Mouse (Mus musculus) hindbrain, postnatal 0 days (tissue): ENCODE measurements around the gene Lkaaear1. TPM values are rescaled to one million over a fixed set of nuclear protein-coding genes. Genes with fewer than 3 reads are reported as not detected.

Experiments
- ATAC-seq: fragments of 200-750 bp; cut with Nextera tagmentation; 2 replicates; pipeline ENCODE4 v1.8.0; 2017; ENCODE audit warnings: mild to moderate bottlenecking, moderate TSS enrichment, moderate library complexity
- DNase-seq: peaks from one replicate; pipeline ENCODE4 v3.0.0-alpha.2; 2015; ENCODE audit warnings: low spot score
- H3K27ac ChIP-seq: fragments of 300-500 bp; sonication (generic); 2 replicates; pipeline ENCODE4 v1.5.1; 2014; ENCODE audit warnings: mild to moderate bottlenecking
- H3K27me3 ChIP-seq: fragments of 300-500 bp; sonication (generic); 2 replicates; pipeline ENCODE4 v1.6.1; 2014; ENCODE audit warnings: low read length, mixed read lengths; ENCODE audit not compliant: insufficient read depth
- H3K36me3 ChIP-seq: fragments of 300-500 bp; sonication (generic); 2 replicates; pipeline ENCODE4 v1.6.1; 2014; ENCODE audit warnings: low read length, mixed read lengths; ENCODE audit not compliant: insufficient read depth
- H3K4me1 ChIP-seq: fragments of 300-500 bp; sonication (generic); 2 replicates; pipeline ENCODE4 v1.6.1; 2014; ENCODE audit warnings: antibody characterized with exemption, low read length, mixed read lengths; ENCODE audit not compliant: insufficient read depth
- H3K4me2 ChIP-seq: fragments of 300-500 bp; sonication (generic); 2 replicates; pipeline ENCODE4 v1.6.1; 2014; ENCODE audit warnings: low read depth, mild to moderate bottlenecking, low read length, moderate library complexity, mixed read lengths
- H3K4me3 ChIP-seq: fragments of 300-500 bp; sonication (generic); 2 replicates; pipeline ENCODE4 v1.5.1; 2014; ENCODE audit warnings: low read length
- H3K9ac ChIP-seq: fragments of 300-500 bp; sonication (generic); replicated peaks from 2 replicates; pipeline ENCODE4 v1.6.1; 2014; ENCODE audit warnings: mild to moderate bottlenecking, low read length, moderate library complexity, mixed read lengths
- H3K9me3 ChIP-seq: fragments of 300-500 bp; sonication (generic); 2 replicates; pipeline ENCODE4 v1.6.1; 2016; ENCODE audit warnings: low read length, mixed read lengths
- CTCF ChIP-seq: IDR thresholded peaks from 2 replicates; pipeline ENCODE4 v1.5.1; 2016; ENCODE audit warnings: antibody characterized with exemption, control low read depth, low read depth
- WGBS: fragments of 180-500 bp; shearing (Covaris S2); extraction: QIAGEN DNeasy Blood & Tissue Kit; methylation state at CpG from one replicate; pipeline ENCODE4 v1.1.7; 2014; 5-methylcytosine and 5-hydroxymethylcytosine counted together
- polyA plus RNA-seq: library from polyadenylated mRNA; unstranded; fragments of >200 nt; fragmentation: Nextera tagmentation; extraction: Ambion mirVana; gene quantifications from 2 replicates; pipeline ENCODE4 v1.2.1, GENCODE M21; 2015
- total RNA-seq: library from RNA; depleted of rRNA; stranded (reverse); fragments of >200 nt; gene quantifications from 2 replicates; pipeline ENCODE4 v1.2.3, GENCODE M21; 2014; rRNA removed

Gene Lkaaear1
- total RNA-seq (not detected in 2 replicates), polyA plus RNA-seq (not detected in 2 replicates)

DNA sequence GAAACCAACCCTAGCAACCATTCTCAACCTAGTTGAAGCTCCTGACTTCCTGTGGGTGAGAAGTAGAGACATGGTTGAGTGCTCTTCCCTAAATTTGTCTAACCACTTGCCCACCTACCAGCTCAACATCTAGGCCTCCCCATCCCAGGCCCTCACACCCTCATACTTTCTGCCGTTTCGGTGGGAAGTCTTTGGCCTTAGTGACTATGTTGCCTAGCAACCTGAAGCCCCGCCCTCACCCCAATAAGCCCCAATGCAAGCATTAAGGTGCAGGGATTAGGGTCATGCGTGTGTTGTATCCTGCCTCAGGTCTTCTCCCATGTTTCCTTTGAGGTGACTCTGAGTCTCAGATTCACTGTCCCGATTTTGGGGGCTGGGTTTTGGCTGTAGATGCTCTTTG is at the start of gene Lkaaear1:
Gene Lkaaear1, minus strand, starts transcription at position 202 of the 400 bp plus-strand sequence.
- Histone ChIP-seq H3K4me1 (no peaks in the 10 kb centered on the region; the same call in 1 of the 2 replicates), H3K4me2 (no peak within 1 kb of the TSS), H3K27ac (no peak within 1 kb of the TSS), H3K27me3 (no peaks in the 10 kb centered on the region), H3K9ac (no peak within 1 kb of the TSS), H3K4me3 (no peak within 1 kb of the TSS), H3K36me3 (no peaks in the 10 kb centered on the region), H3K9me3 (no peaks in the 10 kb centered on the region)
- TF ChIP-seq CTCF = no peak
- WGBS = 44% methylated on average over 5 of the region's 5 CpGs
- no peak for DNase-seq
- no peak for ATAC-seq

DNA sequence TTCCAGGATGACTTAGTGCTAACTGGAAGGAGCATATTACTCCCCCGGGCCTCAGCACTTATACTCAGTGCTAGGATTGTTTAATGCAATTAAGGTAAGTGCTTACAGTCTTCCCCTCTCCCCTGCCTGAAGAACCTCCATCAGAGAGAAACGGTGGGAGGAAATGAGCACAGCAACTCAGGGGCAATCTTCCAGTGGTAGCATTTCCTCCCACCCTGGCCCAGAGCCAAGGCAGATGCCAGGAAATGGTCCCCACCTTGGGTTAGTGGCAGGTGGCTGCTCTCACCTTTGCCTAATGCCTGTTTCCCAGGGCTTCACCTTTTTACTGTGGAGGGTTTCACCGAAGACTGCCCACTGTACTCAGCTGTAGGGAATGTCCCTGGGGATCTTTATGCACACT is 31.8 kb upstream of the Lkaaear1 start:
- H3K4me1 ChIP-seq = 0 out of 2 replicates have a peak, but pooled peaks cover 4% of the 10 kb centered on the region
- WGBS = 55% methylated on average over 3 of the region's 3 CpGs
- H3K27me3 ChIP-seq = no peaks in the 10 kb centered on the region
- no peaks in the 10 kb centered on the region for H3K9me3 ChIP-seq
- TF ChIP-seq CTCF = no peak
- DNase-seq (no peak), ATAC-seq (no peak)
- 0 out of 2 replicates have a peak, but pooled peaks cover 3% of the 10 kb centered on the region for H3K36me3 ChIP-seq
- H3K9ac ChIP-seq = no peak overlapping the region
- H3K27ac ChIP-seq = no peak overlapping the region
- H3K4me3 ChIP-seq = no peak overlapping the region
- H3K4me2 ChIP-seq = no peak overlapping the region

- DNase-seq (peak; percentile 40), ATAC-seq (peak; percentile 74)
- no peak overlapping the region for H3K4me2 ChIP-seq
- no peak overlapping the region for H3K9ac ChIP-seq
- H3K27me3 ChIP-seq = no peaks in the 10 kb centered on the region
- H3K36me3 ChIP-seq = 0 out of 2 replicates have a peak, but pooled peaks cover 4% of the 10 kb centered on the region
- no peak for TF ChIP-seq CTCF
- H3K4me1 ChIP-seq = 0 out of 2 replicates have a peak, but pooled peaks cover 4% of the 10 kb centered on the region
- no peaks in the 10 kb centered on the region for H3K9me3 ChIP-seq
- WGBS = 25% methylated on average over 9 of the region's 9 CpGs
- H3K4me3 ChIP-seq = no peak overlapping the region
- no peak overlapping the region for H3K27ac ChIP-seq
These were observed 29.5 kb upstream of the Lkaaear1 start for GRCm38 (mm10) chr2:181727659-181728262.

DNA sequence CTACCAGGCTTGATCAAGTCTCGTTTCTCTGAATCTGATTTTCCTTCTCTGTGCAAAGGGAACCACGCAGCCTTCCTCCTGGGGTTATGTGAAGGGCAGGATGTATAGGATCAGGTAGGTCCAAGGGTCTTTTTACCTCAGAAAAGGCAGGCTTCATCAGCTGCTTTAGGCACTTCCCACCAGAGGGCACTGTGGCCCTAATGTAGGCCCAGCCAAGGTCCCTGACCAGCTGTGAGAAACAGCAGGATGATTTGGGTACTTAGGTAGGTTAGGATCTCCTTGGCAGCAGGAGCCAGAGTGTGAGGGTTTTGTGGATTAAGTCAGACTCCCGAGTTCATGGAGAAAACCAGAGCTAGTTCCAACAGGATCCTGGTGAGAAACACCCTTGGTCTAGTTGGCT is 24.0 kb upstream of the Lkaaear1 start:
- Histone ChIP-seq H3K4me1 (peaks cover 2% of the 10 kb centered on the region; the same call in 1 of the 2 replicates), H3K27me3 (no peaks in the 10 kb centered on the region), H3K9ac (no peak overlapping the region), H3K36me3 (0 out of 2 replicates have a peak, but pooled peaks cover 8% of the 10 kb centered on the region), H3K4me2 (no peak overlapping the region), H3K9me3 (no peaks in the 10 kb centered on the region), H3K4me3 (no peak overlapping the region), H3K27ac (no peak overlapping the region)
- 17% methylated on average over 3 of the region's 3 CpGs for WGBS
- peak; percentile 61; the same call in 1 of the 2 replicates for ATAC-seq
- peak; percentile 88 for TF ChIP-seq CTCF
- DNase-seq = peak; percentile 75

DNA sequence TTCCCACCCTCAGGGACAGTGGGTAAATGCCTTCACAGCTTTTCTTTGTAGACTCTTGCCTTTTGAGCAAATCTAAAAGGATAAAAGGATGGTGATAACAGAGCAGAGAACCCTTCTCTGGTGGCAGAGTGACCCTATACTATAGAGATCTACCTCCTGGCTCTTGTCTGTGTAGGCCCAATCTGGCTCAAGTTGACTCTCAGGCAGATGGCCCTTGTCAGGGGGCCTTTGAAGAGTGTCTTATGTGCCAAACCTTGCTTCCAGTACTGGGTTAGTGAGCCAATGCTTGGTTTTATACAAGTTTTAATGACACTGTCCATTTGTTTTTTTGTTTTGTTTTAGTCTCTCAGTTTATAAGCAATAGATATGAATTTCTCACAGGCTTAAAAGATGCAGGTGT is 23.0 kb upstream of the Lkaaear1 start:
- Histone ChIP-seq H3K9me3 (no peaks in the 10 kb centered on the region), H3K4me1 (peaks cover 4% of the 10 kb centered on the region; the same call in 1 of the 2 replicates), H3K4me3 (no peak overlapping the region), H3K36me3 (0 out of 2 replicates have a peak, but pooled peaks cover 8% of the 10 kb centered on the region), H3K4me2 (no peak overlapping the region), H3K9ac (no peak overlapping the region), H3K27me3 (no peaks in the 10 kb centered on the region), H3K27ac (no peak overlapping the region)
- no peak for TF ChIP-seq CTCF
- DNase-seq (no peak), ATAC-seq (no peak)

- Histone ChIP-seq H3K4me2 (no peak overlapping the region), H3K27me3 (no peaks in the 10 kb centered on the region), H3K9me3 (no peaks in the 10 kb centered on the region), H3K27ac (no peak overlapping the region), H3K36me3 (0 out of 2 replicates have a peak, but pooled peaks cover 4% of the 10 kb centered on the region), H3K4me1 (peaks cover 12% of the 10 kb centered on the region; the same call in 1 of the 2 replicates), H3K9ac (no peak overlapping the region), H3K4me3 (no peak overlapping the region)
- peak; percentile 23; the same call in 1 of the 2 replicates for TF ChIP-seq CTCF
- ATAC-seq = no peak
- WGBS = 20% methylated on average over 3 of the region's 3 CpGs
- no peak for DNase-seq
These were observed 21.8 kb upstream of the Lkaaear1 start for GRCm38 (mm10) chr2:181720061-181720460.

DNA sequence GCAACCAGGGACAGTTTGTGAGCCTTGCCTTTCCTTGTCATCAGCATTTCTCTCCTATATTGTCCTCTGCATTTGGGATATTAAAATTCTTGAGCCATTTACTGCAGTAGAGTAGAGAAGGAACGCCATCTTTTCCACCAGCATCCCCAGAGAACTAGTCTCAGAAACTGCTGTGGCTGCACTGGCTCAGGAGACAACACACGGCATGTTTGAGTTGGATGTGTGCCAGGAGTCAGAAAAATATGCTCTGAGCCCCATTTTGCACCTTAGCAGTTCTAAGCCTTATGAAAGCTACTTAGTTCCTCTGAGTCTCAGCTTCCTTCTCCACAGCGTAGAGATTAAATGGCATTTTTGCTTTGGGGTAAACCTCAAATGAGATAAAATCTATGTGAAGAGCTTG is 18.7 kb upstream of the Lkaaear1 start:
- Histone ChIP-seq H3K9ac (no peak overlapping the region), H3K9me3 (no peaks in the 10 kb centered on the region), H3K4me3 (peak overlapping the region; percentile 46), H3K36me3 (0 out of 2 replicates have a peak, but pooled peaks cover 3% of the 10 kb centered on the region), H3K4me2 (peak overlapping the region; percentile 63), H3K27ac (no peak overlapping the region), H3K4me1 (peaks cover 16% of the 10 kb centered on the region; the same call in 1 of the 2 replicates), H3K27me3 (no peaks in the 10 kb centered on the region)
- DNase-seq = no peak
- no peak for TF ChIP-seq CTCF
- 32% methylated on average over 3 of the region's 3 CpGs for WGBS
- no peak for ATAC-seq
